Mouse (Mus musculus): ENCODE data around the gene Colec11.

Gene Colec11

GRCm38 (mm10) chr12:28623195-28623594 lies at the start of gene Colec11:
Gene Colec11, minus strand, starts transcription at chr12:28623377.
- peak; percentile 44 to 62 for DNase-seq

DNA sequence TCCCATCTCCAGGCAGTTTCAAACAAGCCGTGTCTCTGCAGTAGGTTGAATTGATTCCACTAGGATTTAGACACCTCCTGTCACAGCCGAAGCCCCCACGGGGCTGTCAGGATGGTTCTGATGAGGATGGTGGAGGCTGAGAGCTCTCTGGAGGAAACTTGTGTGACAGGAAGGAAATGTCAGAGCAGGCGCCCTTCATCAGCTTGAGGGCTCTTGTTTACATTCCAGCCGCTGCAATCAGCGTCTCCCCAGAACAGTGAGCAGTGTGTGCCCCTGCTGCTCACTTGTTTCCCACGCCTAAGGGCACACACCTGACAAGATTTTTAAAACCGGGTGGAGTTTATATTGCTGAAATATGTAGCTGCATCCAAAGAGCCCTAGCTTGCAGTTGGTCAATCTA lies 44.1 kb upstream of the Colec11 start:
- peak in 1 of 2 experiments; percentile 8 for DNase-seq

- no peak for DNase-seq
Measured at GRCm38 (mm10) chr12:28666734-28667133, 43.6 kb upstream of the Colec11 start.

DNA sequence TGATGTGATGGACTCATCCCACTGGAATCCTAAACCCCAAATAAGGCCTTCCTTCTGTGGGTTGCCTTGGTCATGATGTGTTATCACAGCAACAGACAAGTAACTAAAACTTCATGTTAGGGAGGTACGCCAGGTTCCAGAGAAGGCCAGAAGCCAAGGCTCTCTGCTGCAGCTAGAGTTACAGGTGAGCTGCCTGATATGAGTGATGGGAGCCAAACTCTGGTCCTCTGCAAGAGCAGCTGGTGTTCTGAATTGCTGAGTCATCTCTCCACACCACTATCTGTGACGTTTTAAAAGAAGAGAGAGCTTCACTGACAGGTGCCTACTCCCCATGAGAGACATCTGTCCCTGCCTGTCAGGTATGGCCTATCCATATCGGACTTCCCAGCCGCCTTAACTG lies 39.5 kb upstream of the Colec11 start:
- DNase-seq = no peak

DNA sequence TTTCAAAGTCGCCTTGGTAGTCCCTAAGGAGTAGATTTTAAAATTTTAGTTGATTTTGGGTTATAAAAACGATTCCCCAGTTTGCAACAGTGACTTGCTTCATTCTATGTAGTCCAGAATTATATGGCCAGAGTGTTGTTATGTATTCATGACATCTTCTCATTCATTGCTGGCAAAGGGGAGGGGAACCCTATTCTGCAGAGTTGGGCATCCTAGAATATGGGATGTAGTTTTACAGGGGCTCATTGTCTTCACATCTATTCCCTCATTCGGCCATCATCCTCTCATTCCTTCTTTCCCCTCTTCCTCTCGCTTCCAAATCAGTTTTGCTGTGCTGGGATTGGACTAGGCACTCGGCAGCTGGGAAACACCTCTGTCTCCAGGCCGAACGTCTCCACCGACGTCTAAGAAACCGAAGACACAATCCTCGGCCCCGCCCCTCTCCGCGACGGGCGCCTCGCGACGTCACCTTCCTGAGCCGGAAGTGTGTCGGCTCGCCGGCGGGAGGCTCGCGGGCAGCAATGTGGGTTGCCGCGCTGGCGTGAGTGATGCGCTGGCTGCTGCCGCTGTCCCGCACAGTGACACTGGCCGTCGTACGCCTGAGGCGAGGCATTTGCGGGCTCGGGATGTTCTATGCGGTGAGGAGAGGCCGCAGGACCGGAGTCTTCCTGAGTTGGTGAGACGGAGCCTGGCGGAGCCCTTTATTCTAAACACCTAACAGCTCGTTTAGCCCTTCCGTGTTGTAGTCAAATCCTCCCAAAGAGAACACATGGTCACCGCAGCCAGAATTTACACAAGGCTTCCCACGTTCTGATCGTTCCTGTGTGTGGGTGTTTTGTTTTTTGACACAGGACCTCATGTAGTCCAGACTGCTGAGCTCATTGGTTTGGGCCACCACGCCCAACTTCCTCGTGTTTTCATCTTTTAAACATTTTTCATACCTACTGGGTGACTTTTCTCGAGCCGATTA lies 26.2 kb upstream of the Colec11 start, which contains the start of gene Rnaseh1:
Rnaseh1 (plus strand) TSS at position 462 of the 970 bp plus-strand sequence.
- DNase-seq = peak; percentile 95

- DNase-seq = no peak
Measured at GRCm38 (mm10) chr12:28638778-28639177, 15.6 kb upstream of the Colec11 start.

DNA sequence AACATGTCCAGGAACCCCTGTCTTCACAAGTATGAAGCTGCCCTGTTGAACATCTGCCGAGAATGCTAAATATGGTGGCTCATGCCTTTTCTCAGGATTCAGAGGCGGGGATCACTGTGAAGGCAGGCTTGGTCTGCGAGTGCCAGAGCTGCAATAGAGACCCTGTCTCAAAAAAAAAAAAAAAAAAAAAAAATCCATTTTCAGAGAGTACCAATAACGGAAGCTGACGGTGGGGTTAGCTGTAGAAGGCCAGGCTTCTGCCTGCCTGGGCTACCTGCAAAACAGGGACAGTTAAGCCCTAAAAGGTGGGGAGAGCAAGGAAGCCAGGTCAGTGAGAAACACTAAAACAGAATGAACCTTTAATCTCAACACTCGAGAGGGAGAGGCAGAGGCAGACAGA lies 13.4 kb upstream of the Colec11 start:
- no peak for DNase-seq

DNA sequence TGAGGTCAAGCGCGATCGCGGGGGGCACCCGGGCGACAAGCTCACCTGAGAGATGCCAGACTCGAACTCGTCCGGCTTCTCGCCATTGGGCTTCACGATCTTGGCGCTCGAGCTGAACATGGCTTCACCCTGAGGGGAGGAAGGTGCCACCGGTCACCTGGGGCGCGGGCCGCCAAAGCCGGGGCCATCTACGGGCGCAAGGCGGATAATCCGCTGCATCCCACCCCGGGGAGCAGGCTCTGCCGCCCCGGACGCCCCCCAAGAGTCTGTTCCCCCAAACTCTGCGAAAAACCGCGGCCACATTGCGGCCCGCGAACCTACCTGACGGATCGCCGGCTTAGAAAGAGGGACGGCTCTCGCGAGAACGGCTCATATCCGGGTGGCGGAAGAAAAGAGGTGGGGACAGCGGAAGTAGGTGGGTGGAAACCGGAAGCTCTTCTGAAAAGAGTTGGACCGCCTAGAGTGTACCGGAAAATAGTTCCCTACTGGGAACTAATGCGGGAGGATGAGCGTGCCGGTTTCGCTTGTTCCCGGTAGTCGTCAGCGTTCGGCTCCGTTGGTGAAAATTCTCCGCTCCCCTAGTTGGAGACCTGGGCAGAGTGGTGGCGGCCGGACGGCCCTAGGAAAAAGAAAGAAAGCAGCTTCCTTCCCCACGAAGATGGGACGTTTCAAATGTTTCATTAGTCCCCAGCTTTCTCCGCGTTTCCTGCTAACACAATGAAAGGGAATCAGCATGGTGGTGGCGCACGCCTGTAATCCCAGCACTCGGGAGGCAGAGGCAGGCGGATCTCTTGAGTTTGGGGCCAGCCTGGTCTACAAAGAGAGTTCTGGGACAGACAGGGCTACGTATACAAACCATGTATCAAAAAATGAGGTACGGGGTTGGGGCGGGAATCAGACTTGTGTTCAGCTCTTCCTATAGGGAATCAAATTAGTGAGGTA lies 12.6 kb upstream of the Colec11 start, which contains the start of gene Rps7:
Rps7 (minus strand) TSS at position 419 of the 942 bp plus-strand sequence.
- peak; percentile 93 to 95 for DNase-seq

DNA sequence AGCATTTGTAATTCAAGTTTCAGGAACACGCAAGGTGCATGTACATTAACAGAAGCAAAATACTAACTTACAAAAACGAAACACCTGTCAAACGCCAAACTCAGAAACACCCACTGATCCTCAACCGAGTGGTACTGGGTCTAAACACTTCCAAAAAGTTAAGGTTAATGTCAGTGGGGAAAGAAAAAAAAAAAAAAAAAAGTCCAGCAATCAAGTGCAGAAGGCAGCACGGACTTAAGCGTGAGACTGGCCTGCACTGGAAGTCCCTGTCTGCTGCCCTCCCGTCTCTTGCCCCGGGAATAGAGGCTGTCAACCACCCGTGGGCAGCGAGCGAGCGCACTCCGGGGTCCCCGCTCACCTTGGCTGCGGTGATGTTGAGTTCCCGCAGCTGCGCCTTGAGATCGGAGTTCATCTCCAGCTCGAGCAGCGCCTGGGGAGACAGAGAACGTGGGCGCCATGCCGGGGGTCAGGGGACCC lies 11.9 kb upstream of the Colec11 start:
- DNase-seq = no peak

DNA sequence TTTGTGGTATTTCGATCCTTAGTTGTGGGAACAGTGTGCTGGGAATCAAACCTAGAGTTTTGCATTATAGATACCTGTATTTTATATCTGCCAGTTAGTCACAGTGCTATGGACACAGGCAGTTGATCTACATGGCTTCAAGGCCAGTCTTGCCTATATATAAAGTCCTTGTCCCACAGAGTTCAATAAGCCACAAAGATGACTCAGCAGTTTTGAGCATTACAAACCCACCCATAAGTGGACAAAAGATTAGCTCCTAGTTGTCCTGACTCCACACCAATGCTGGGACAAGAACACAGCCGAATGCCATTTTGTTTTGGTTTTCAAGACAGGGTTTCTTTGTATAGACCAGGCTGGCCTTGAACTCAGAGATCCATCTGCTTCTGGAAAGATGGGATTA lies 5.3 kb upstream of the Colec11 start:
- DNase-seq = no peak

GRCm38 (mm10) chr12:28627092-28627491 lies 3.9 kb upstream of the Colec11 start:
- DNase-seq = no peak

- no peak for DNase-seq
Measured at GRCm38 (mm10) chr12:28625407-28625806, 2.2 kb upstream of the Colec11 start.

DNA sequence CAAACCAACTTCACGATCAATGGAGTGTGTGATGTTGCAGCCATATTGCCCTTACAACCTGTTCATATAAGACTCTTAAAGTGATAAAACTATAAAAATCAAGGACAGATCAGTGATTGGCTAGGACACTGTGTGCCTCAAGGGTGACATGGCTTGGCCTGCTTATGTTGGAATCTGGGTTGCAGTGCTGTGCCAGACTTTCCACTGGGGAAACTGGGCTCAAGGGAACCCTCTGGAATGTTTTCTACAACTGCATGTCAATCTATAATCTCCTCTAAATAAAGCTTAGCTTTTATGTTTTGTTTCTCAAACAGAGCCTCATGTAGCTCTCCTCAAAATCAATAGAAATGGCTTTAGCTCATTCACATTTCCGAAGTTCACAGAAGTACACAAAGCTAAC lies 1.1 kb upstream of the Colec11 start:
- DNase-seq = no peak

GRCm38 (mm10) chr12:28622641-28623040 lies 536 bp downstream of the Colec11 start:
- no peak for DNase-seq

DNA sequence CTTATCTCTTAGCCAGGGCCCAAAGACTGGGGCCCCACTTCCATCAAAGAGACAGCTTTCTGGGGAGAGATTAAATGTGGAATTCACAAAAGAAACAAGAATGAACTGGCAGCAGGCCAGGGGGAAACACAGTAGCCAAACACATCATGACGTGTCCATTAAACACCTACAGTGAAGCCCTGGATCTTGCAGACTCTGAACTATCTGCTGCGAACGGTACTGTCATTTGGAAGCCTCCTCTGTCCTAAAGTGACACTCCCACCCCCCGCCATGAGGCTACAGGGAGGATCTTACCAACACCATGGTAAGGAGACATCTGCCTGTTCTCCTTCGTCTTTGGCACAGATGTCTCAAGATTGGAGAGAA lies 1.0 kb downstream of the Colec11 start:
- DNase-seq = peak; percentile 36 to 39

DNA sequence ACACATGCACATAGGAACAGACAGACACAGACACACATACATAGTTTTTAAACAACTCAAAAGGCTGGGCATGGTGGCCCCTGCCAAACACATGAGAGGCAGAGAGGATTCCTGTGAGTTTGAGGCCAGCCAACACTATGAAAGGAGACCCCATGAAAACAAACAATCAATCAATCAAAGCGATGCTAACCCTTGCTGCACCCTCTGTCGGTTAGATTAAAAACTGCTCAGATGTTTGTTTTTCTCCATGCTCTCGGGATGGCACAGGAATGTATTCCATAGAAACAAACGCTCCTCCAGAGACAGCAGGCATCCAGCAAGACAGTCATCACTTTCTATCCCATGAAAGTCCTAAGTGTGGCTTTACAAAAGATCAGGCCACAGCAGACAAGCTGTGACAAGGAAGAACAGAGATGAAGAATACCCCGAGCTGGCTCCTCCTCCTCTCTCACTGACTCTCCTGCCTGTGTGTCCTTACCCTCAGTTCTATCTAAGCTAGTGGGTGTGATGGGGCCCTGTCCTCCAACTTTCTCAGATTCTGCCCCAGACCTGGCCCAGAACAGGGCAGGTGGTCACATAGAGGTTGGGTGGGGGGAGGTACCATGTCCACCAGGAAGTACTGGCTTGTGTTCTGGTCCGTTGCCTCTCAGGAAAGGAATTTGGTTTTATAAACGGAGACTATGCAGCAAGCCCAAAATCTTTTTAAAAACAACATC lies 1.6 kb downstream of the Colec11 start:
- DNase-seq = peak in 1 of 2 experiments; percentile 24

DNA sequence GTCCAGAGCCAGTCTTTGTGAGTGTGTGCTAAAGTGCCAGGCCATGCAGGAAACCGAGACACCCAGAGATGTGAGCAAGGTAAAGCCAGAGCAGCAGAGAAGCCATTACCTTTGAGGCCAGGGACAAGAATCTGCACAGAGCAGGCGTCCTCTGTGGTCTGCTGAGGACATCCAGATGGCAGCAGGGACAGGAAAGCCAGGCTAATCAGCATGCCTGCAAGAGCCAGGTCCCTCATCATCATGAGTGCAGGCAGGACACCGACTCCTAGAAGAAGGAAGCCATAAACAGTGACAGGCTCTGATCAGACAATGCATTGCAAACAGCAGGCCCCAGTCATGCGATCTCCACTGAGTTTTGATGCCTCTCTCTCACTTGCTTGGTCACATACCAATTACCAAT lies 5.9 kb downstream of the Colec11 start:
- no peak for DNase-seq

DNA sequence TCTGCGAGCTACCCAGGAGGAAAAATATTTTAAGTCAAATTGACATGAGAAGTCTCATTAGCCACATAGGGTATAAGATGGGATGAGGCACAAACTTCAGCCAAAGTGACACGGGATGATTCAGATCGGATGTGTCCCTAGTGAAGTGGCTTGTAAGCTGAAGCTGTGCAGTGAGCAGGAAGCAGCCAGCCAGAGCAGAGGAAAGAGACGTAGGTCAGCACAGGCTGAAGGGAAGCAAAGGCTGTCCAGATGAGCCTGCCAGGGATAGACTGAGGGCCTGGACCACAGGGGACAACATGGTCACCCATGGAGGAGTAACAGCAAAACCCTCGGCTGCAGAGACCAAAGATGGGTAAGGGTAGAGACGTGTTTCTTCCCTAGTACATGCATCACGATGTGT lies 8.8 kb downstream of the Colec11 start:
- DNase-seq = no peak

DNA sequence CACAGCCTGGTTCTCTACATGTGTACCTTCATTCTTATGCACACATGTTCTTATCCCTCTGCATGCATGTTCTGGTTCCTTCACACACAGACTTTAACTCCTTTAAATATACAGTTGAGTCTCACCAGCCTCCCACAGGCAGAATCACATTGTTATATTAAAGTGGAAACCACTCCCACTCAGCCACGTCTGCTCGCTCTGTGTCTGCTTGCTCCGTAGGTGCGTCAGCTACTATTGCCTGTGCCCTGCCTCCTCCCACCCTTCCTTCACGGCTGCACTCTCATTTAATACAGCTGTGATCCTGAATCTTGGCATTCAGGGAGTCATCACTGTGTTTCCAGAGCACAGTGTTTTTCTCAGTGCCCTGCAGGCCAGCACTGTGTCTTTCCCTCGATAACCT lies 10.8 kb downstream of the Colec11 start:
- DNase-seq = no peak

GRCm38 (mm10) chr12:28607546-28608305 lies 15.5 kb downstream of the Colec11 start:
- DNase-seq = no peak

- no peak for DNase-seq
Measured at GRCm38 (mm10) chr12:28603494-28603893, 19.7 kb downstream of the Colec11 start.

DNA sequence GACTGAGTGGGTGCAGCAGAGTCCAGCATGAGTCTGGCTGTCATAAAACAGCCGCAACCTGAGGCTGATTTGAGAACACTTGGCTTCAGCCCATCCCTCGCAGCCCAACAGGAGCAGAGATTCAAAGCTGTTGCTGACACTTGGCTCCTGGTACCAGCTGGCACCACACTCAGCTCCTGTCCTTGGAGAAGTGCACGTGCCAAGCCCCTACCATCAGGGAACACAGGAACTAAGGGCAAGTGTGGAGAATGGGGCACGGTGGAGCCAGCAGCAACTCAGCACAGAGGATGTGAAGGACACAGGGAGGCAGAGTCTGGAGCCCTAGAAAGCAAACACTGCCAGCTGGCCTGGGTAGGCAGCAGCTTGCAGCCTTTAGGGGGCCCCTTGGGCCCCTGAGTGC lies 20.9 kb downstream of the Colec11 start:
- DNase-seq = no peak
